Mouse (Mus musculus) embryonic facial prominence, embryonic 15.5 days (tissue): ENCODE results near the gene Ankrd33b. TPM values are rescaled to one million over a fixed set of nuclear protein-coding genes. Genes with fewer than 3 reads are reported as not detected.

Experiments used
- ATAC-seq: fragments of 200-750 bp; cut with Nextera tagmentation; 2 replicates; pipeline ENCODE4 v1.8.0; 2017; ENCODE audit warnings: low read depth, moderate TSS enrichment; ENCODE audit not compliant: insufficient number of reproducible peaks, low FRiP score, low TSS enrichment
- H3K27ac ChIP-seq: fragments of 300-500 bp; sonication (generic); replicated peaks from 2 replicates; pipeline ENCODE4 v1.5.1; 2015; ENCODE audit warnings: mild to moderate bottlenecking, inconsistent platforms
- H3K27me3 ChIP-seq: fragments of 300-500 bp; sonication (generic); 2 replicates; pipeline ENCODE4 v1.6.1; 2015; ENCODE audit warnings: inconsistent platforms
- H3K36me3 ChIP-seq: fragments of 300-500 bp; sonication (generic); 2 replicates; pipeline ENCODE4 v1.6.1; 2015; ENCODE audit warnings: mild to moderate bottlenecking, inconsistent platforms
- H3K4me1 ChIP-seq: fragments of 300-500 bp; sonication (generic); 2 replicates; pipeline ENCODE4 v1.6.1; 2015; ENCODE audit warnings: inconsistent platforms
- H3K4me2 ChIP-seq: fragments of 300-500 bp; sonication (generic); replicated peaks from 2 replicates; pipeline ENCODE4 v1.6.1; 2015; ENCODE audit warnings: mild to moderate bottlenecking, inconsistent platforms
- H3K4me3 ChIP-seq: fragments of 300-500 bp; sonication (generic); replicated peaks from 2 replicates; pipeline ENCODE4 v1.5.1; 2015; ENCODE audit warnings: mild to moderate bottlenecking, inconsistent platforms
- H3K9ac ChIP-seq: fragments of 300-500 bp; sonication (generic); 2 replicates; pipeline ENCODE4 v1.6.1; 2015; ENCODE audit warnings: inconsistent platforms
- H3K9me3 ChIP-seq: fragments of 300-500 bp; sonication (generic); replicated peaks from 2 replicates; pipeline ENCODE4 v1.6.1; 2016; ENCODE audit warnings: inconsistent platforms
- WGBS: fragments of 180-500 bp; shearing (Covaris S2); methylation state at CpG from one replicate; pipeline ENCODE4 v1.1.7; 2015; 5-methylcytosine and 5-hydroxymethylcytosine counted together
- polyA plus RNA-seq: library from polyadenylated mRNA; unstranded; fragments of >200 nt; fragmentation: Nextera tagmentation; extraction: Ambion mirVana; gene quantifications from 2 replicates; pipeline ENCODE4 v1.2.1, GENCODE M21; 2015

Ankrd33b gene
- polyA plus RNA-seq, 1 experiment from 2014 or later: 0.80 TPM

DNA sequence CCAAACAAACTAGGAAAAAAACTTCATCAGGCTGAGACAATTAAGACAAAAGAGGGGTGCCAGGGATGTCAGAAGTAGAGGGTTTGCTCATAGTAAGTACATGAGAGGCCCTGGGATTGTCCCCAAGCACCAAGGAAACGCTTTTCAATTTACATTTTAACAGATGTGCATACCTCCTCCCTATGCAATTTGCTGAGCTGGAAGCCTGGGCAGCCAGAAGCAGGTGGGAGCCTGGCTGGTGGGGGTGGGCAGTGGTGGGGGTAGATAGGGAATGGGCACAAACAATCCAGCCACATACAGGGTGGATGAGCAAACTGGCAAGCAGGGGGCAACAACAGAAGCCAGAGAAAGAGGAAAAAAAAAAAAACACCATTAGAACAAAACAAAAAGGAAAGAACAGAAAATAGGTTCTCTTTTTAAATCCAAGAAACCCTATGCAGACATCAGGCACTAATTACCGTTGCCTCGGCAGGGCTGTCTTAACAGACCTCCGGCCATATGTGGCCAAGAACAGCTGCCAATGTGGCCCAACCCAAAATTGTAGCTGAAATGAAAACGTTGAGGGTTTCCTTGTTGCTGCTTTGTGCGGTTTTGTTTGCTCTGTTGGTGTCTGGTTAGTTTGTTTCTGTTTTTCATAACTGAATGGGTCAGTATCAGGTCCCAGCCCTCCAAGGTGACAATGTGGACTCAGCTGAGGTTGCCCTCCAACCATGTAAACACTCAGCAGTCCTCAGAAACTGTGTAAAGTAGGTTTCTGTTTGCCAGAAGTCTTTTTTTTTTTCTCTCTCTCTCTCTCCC is 49.2 kb downstream of the Ankrd33b start:
- no peak overlapping the region for H3K4me3 ChIP-seq
- H3K4me2 ChIP-seq: no peak overlapping the region
- H3K9ac ChIP-seq: no peak overlapping the region
- 18% methylated on average over 6 of the region's 6 CpGs for WGBS
- ATAC-seq: peak; percentile 58; the same call in 1 of the 2 replicates
- no peaks in the 10 kb centered on the region for H3K9me3 ChIP-seq
- peaks cover 21% of the 10 kb centered on the region for H3K4me1 ChIP-seq
- H3K27me3 ChIP-seq: peaks cover 4% of the 10 kb centered on the region; the same call in 1 of the 2 replicates
- H3K27ac ChIP-seq: peak overlapping the region; percentile 70
- no peaks in the 10 kb centered on the region for H3K36me3 ChIP-seq

GRCm38 (mm10) chr15:31317056-31317805 is 50.3 kb downstream of the Ankrd33b start:
- Histone ChIP-seq H3K27me3 (peaks cover 4% of the 10 kb centered on the region; the same call in 1 of the 2 replicates), H3K36me3 (no peaks in the 10 kb centered on the region), H3K4me2 (no peak overlapping the region), H3K27ac (peak overlapping the region; percentile 70), H3K9me3 (no peaks in the 10 kb centered on the region), H3K9ac (no peak overlapping the region), H3K4me3 (no peak overlapping the region), H3K4me1 (peaks cover 21% of the 10 kb centered on the region)
- no peak for ATAC-seq
- WGBS: 91% methylated on average over 3 of the region's 3 CpGs

DNA sequence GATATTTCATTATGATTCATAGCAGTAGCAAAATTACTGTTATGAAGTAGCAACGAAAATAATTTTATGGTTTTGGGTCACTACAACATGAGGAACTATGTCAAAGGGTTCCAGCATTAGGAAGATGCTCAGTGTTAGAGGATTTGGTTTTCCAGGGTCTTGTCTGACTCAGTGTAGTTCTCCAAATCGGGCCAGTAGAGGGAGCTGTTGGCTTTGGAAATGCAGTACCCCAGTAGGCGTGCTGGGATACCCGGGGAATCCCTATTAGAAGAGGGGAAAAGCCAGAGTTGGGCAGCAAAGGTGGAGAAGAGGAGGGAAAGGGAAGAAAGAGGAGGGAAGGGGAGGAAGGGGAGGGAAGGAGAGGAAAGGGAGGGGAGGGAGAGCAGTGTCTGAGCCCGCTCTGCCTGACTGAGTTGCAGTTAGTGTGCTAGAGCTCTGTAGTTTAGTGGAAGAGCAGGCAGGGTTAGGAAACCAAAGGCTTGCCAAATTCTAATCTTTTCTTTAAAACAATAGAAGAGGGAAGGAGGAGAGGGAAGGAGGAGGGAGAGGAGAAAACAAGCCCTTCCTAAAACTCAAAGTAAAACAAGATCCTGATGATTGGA is 51.8 kb downstream of the Ankrd33b start:
- H3K4me3 ChIP-seq: no peak overlapping the region
- ATAC-seq: peak; percentile 69
- 6% methylated on average over 5 of the region's 5 CpGs for WGBS
- H3K36me3 ChIP-seq: no peaks in the 10 kb centered on the region
- no peaks in the 10 kb centered on the region for H3K9me3 ChIP-seq
- H3K9ac ChIP-seq: no peak overlapping the region
- H3K4me2 ChIP-seq: no peak overlapping the region
- H3K4me1 ChIP-seq: peaks cover 21% of the 10 kb centered on the region
- peaks cover 4% of the 10 kb centered on the region; the same call in 1 of the 2 replicates for H3K27me3 ChIP-seq
- no peak overlapping the region for H3K27ac ChIP-seq

- no peak overlapping the region for H3K4me2 ChIP-seq
- H3K9me3 ChIP-seq: no peaks in the 10 kb centered on the region
- no peak overlapping the region for H3K9ac ChIP-seq
- no peaks in the 10 kb centered on the region for H3K4me1 ChIP-seq
- no peak overlapping the region for H3K27ac ChIP-seq
- WGBS: 72% methylated on average over 2 of the region's 2 CpGs
- H3K36me3 ChIP-seq: no peaks in the 10 kb centered on the region
- H3K27me3 ChIP-seq: peaks cover 4% of the 10 kb centered on the region; the same call in 1 of the 2 replicates
- ATAC-seq: no peak
- H3K4me3 ChIP-seq: no peak overlapping the region
Observed at GRCm38 (mm10) chr15:31312001-31312400, 55.5 kb downstream of the Ankrd33b start.

GRCm38 (mm10) chr15:31309526-31309925 is 58.0 kb downstream of the Ankrd33b start:
- Histone ChIP-seq H3K9me3 (no peaks in the 10 kb centered on the region), H3K27ac (no peak overlapping the region), H3K4me2 (no peak overlapping the region), H3K27me3 (peaks cover 3% of the 10 kb centered on the region; the same call in 1 of the 2 replicates), H3K4me1 (no peaks in the 10 kb centered on the region), H3K4me3 (no peak overlapping the region), H3K9ac (no peak overlapping the region), H3K36me3 (no peaks in the 10 kb centered on the region)
- no peak for ATAC-seq
- 65% methylated on average over 15 of the region's 15 CpGs for WGBS

GRCm38 (mm10) chr15:31306726-31307125 is 60.8 kb downstream of the Ankrd33b start:
- Histone ChIP-seq H3K27me3 (peaks cover 6% of the 10 kb centered on the region; the same call in 1 of the 2 replicates), H3K9me3 (no peaks in the 10 kb centered on the region), H3K36me3 (no peaks in the 10 kb centered on the region), H3K9ac (no peak overlapping the region), H3K27ac (no peak overlapping the region), H3K4me3 (no peak overlapping the region), H3K4me1 (no peaks in the 10 kb centered on the region), H3K4me2 (no peak overlapping the region)
- 65% methylated on average over 4 of the region's 4 CpGs for WGBS
- no peak for ATAC-seq

GRCm38 (mm10) chr15:31305181-31305580 is 62.3 kb downstream of the Ankrd33b start:
- Histone ChIP-seq H3K27me3 (peaks cover 6% of the 10 kb centered on the region; the same call in 1 of the 2 replicates), H3K4me3 (no peak overlapping the region), H3K4me2 (no peak overlapping the region), H3K4me1 (no peaks in the 10 kb centered on the region), H3K27ac (no peak overlapping the region), H3K9ac (no peak overlapping the region), H3K36me3 (no peaks in the 10 kb centered on the region), H3K9me3 (no peaks in the 10 kb centered on the region)
- 43% methylated on average over 6 of the region's 6 CpGs for WGBS
- no peak for ATAC-seq

DNA sequence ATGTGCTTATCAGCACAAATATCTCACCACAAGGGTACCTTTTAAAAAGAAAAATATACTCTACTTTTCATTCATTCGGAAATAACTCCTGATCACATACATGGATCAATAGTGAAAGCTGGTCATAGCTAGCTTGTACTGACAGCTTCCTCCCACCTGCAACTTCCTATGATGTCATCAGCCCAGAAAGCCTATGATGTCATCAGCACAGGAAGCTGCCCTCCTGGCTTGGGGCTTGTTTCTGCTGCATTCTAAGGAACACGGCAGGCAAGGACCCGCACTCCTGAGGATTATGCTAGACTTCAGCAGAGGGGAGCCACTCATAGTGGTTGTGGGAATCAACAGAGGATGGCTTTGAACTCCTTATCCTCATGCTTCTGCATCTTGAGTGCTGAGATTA is 63.2 kb downstream of the Ankrd33b start:
- 70% methylated on average over 3 of the region's 3 CpGs for WGBS
- Histone ChIP-seq H3K9me3 (no peaks in the 10 kb centered on the region), H3K4me1 (peaks cover 5% of the 10 kb centered on the region; the same call in 1 of the 2 replicates), H3K9ac (no peak overlapping the region), H3K4me2 (no peak overlapping the region), H3K27me3 (peaks cover 6% of the 10 kb centered on the region; the same call in 1 of the 2 replicates), H3K36me3 (no peaks in the 10 kb centered on the region), H3K27ac (no peak overlapping the region), H3K4me3 (no peak overlapping the region)
- ATAC-seq: no peak

GRCm38 (mm10) chr15:31302293-31302990 is 65.1 kb downstream of the Ankrd33b start:
- WGBS: 38% methylated on average over 12 of the region's 12 CpGs
- Histone ChIP-seq H3K4me2 (no peak overlapping the region), H3K36me3 (no peaks in the 10 kb centered on the region), H3K27ac (no peak overlapping the region), H3K9ac (no peak overlapping the region), H3K9me3 (no peaks in the 10 kb centered on the region), H3K4me1 (peaks cover 14% of the 10 kb centered on the region), H3K4me3 (no peak overlapping the region), H3K27me3 (peaks cover 24% of the 10 kb centered on the region)
- no peak; the same call in 1 of the 2 replicates for ATAC-seq

DNA sequence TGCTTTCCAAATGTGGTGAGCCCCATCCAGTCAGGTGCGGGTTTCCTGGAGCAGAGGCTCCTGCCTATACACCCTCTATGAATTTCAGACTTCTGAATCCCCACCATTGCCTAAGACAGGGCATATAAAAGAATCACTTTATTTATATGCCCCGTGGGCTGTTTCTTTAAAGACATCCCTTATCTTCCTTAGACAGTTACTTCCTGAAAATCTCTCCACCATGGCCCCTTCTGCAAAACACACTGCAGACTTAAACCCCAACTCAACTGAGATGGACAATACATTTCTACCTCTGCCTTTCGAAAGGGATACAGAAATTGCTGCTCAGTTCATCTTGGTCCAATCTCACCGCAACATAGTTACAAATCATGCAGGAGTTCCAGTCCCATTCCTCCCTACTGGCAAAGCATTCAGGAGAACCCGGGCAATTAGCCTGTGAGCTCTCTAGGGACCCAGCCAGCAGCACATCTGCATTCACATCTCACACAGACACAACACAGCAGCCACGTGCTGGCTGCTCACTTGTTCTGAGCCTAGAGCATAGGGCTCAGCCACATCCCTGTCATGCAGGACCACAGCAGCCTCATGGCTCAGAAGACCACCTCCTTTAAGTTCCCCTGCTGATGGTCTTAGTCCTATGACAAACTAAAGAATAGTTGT is 68.1 kb downstream of the Ankrd33b start:
- H3K4me2 ChIP-seq: no peak overlapping the region
- WGBS: 57% methylated on average over 6 of the region's 6 CpGs
- H3K36me3 ChIP-seq: no peaks in the 10 kb centered on the region
- peaks cover 21% of the 10 kb centered on the region for H3K4me1 ChIP-seq
- H3K4me3 ChIP-seq: no peak overlapping the region
- no peaks in the 10 kb centered on the region for H3K9me3 ChIP-seq
- H3K27me3 ChIP-seq: peaks cover 51% of the 10 kb centered on the region
- H3K27ac ChIP-seq: no peak overlapping the region
- H3K9ac ChIP-seq: no peak overlapping the region
- ATAC-seq: no peak
